Comparison of ENCODE assay signal across 9 mouse cellular contexts in the genomic region with DNA sequence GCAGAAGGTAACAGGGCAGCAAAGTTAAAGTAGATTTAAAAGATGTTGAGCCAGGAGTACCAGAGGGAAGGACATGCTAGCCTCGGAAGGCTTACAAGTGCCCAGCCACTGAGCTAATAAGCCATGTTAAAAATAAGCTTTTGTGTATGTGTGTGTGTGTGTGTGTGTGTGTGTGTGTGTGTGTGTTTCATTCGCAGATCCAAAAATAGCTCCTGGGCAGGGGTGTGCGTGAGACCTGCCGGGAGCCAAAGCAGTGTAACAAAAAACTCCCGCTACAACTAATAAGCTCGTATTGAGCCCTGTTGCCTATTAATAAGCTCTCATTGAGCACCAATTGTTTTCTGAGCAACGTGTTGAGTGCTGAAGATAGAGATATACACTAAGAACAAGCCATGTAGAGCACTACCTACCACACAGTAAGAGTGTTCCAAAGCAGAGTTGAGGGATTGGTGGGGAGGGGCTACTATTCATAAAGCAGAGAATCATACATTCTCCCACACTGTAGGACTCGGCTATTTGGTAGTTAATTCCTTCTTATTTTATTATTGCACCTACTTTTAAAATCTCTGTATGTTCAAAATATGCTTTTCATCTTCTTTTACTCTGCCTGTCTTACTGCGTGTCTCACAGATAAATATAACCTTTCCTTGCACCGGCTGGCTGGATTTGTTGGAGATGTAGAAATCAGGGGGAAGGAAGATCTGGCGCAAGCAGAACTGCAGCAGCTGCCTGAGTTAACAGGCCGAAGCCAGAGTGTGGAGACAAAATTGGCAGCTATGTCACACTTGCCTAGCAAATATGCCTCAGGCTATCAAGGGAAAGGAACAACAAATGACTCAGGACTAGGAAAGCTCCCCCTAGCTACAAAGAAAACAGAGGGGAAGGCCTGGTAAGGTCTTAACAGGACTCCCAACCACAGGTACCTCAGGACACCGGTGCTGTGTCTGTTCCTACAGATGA. TPM values are rescaled to one million over a fixed set of nuclear protein-coding genes. Genes with fewer than 3 reads are reported as not detected.
A peak's percentile ranks its signal among the peaks of the same experiment; 100 is the strongest.
DNase-seq lines count a peak whose midpoint lies in the region; ATAC-seq lines count a peak whose summit lies in the region.
"Had no signal": no experiment of that assay in that cellular context is flagged by ENCODE, and none has a peak within 500 bp of the region (broad histone marks: within the 10 kb centered on the region; RNA-seq: fewer than 3 reads in every experiment).

No protein-coding gene starts in this region.

- no peaks in the 10 kb centered on the region for H3K9me3 ChIP-seq in forebrain, embryonic 13.5 days (replicated peaks)
- H3K9me3 ChIP-seq in forebrain, embryonic 12.5 days: no peaks in the 10 kb centered on the region

- H3K4me2 ChIP-seq in forebrain, embryonic 13.5 days: peak overlapping the region; percentile 6
- no peak overlapping the region for H3K4me2 ChIP-seq in forebrain, embryonic 12.5 days

- ATAC-seq in forebrain, embryonic 13.5 days: peak; percentile 74
- no peak for ATAC-seq in forebrain, embryonic 12.5 days (ENCODE audit: low FRiP score)
- peak; percentile 60 for ATAC-seq in megakaryocyte, adult 5-6 weeks (ENCODE audit: poor library complexity, severe bottlenecking)

- H3K4me3 ChIP-seq in forebrain, embryonic 13.5 days: no peak overlapping the region
- no peak overlapping the region for H3K4me3 ChIP-seq in forebrain, embryonic 12.5 days (replicated peaks)

- no peak overlapping the region for H3K27ac ChIP-seq in forebrain, embryonic 13.5 days
- no peak overlapping the region for H3K27ac ChIP-seq in forebrain, embryonic 12.5 days
- H3K27ac ChIP-seq: liver, embryonic 14.5 days had no signal

- H3K9ac ChIP-seq in forebrain, embryonic 13.5 days: no peak overlapping the region
- H3K9ac ChIP-seq in forebrain, embryonic 12.5 days: no peak overlapping the region
- H3K9ac ChIP-seq: liver, embryonic 14.5 days had no signal

- intact Hi-C loops in heart, postnatal 25 days (cut with DNase I): loop anchor here (5.0 kb wide), 2 partner anchors 40 to 55 kb away; no protein-coding TSS in a partner anchor

- H3K27me3 ChIP-seq in forebrain, embryonic 13.5 days: no peaks in the 10 kb centered on the region
- H3K27me3 ChIP-seq in forebrain, embryonic 12.5 days: no peaks in the 10 kb centered on the region

- H3K4me1 ChIP-seq in forebrain, embryonic 13.5 days: peaks cover 18% of the 10 kb centered on the region
- no peaks in the 10 kb centered on the region for H3K4me1 ChIP-seq in forebrain, embryonic 12.5 days

- 32% methylated on average over 13 of the region's 13 CpGs for WGBS in forebrain, embryonic 13.5 days
- WGBS in forebrain, embryonic 12.5 days: 53% methylated on average over 13 of the region's 13 CpGs

- peak; percentile 61 for DNase-seq in Muller cell, postnatal 12 days (ENCODE audit: inconsistent ontology term)
- peak; percentile 48 to 68 for DNase-seq in frontal cortex, postnatal 10 days (ENCODE audit: low spot score in 2 of 2)
- peak; percentile 33 for DNase-seq in heart, postnatal 25 days (ENCODE audit: low spot score)
- no peak for DNase-seq in spleen, postnatal 10 days (ENCODE audit: low spot score in 2 of 2)
- no peak for DNase-seq in embryo, embryonic 10.5 days (ENCODE audit: low spot score)

- H3K36me3 ChIP-seq in forebrain, embryonic 13.5 days (ENCODE audit: poor library complexity, severe bottlenecking): no peaks in the 10 kb centered on the region
- no peaks in the 10 kb centered on the region for H3K36me3 ChIP-seq in forebrain, embryonic 12.5 days (replicated peaks)

RNA-seq across cellular contexts. Expression of gene Zcchc2, which starts 43.3 kb away (rescaled TPM):
- polyA plus RNA-seq in forebrain, embryonic 13.5 days (2015; fragmentation: Nextera tagmentation; extraction: Ambion mirVana): 1.7 and 1.8 TPM in 2 replicates
- polyA plus RNA-seq in forebrain, embryonic 12.5 days (2016; fragmentation: Nextera tagmentation; extraction: Ambion mirVana): 2.2 TPM in 2 replicates
- total RNA-seq in heart, postnatal 25 days (2021): 1 to 10 TPM; 8.2 to 8.5 TPM
- 24.7 and 25.8 TPM in 2 replicates for total RNA-seq in megakaryocyte, adult 5-6 weeks (2015)
- total RNA-seq in megakaryocyte, adult 5-6 weeks (2017): 19.1 TPM in 2 replicates

Comparison
In these comparisons a context has a peak if more than half of its experiments do, and no peak if none do; other contexts are left out.
1. DNase-seq: peak in Muller cell, postnatal 12 days (single experiment), frontal cortex, postnatal 10 days (2 of 2) and heart, postnatal 25 days (single experiment); none in spleen, postnatal 10 days (0 of 2) and embryo, embryonic 10.5 days (single experiment).